Mouse (Mus musculus): ENCODE results near the gene Cmip. TPM values are rescaled to one million over a fixed set of nuclear protein-coding genes. Genes with fewer than 3 reads are reported as not detected.

Gene Cmip
- polyA plus RNA-seq, 1 experiment from 2014 or later: 27.0 TPM

DNA sequence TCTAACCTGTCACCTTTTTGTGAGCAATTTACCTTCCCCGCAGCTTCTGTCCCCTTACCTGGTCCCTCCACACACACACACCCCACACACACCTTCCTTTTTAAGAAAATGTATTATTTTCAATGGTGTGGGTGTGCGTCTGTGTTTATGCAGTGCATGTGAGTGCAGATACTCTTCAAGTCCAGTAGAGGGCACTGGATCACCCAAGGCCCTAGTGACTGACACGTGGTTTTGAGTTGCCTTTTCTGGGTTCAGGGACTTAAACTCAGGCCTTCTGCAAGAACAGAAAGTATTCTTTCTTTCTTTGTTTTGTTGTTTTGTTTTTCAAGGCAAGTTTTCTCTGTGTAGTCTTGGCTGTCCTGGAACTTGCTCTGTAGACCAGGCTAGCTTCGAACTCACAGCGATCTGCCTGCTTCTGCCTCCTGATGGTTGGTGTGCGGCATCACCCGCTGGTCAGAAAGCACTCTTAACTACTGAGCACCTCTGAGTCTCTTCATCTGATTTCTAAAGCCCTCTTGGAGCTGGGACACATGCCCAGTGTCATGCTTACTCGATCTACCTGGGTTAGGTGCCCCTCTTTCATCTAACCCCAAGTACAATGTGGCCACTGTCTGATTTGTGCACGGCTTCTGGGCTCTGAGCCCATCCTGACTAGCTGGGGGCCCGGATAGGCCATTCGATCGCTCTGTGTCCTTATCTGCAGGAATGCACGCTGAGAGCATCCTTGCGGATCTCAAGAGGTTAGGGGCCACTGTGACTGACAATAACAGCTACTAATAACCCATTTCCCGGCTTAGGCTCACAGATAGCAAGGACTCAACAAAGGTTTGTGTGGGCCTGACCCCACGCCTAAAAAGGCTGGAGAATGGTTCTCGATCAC lies 3.2 kb upstream of the Cmip start:
- H3K36me3 ChIP-seq (ENCODE audit: control insufficient read depth, insufficient read depth, low read length): no peaks in the 10 kb centered on the region
- H3K27ac ChIP-seq (ENCODE audit: low read depth, low read length): no peak overlapping the region
- H3K9ac ChIP-seq (ENCODE audit: low read depth, low read length): no peak overlapping the region
- no peak overlapping the region for H3K4me2 ChIP-seq (replicated peaks; ENCODE audit: low read depth, low read length)
- no peaks in the 10 kb centered on the region for H3K9me3 ChIP-seq (ENCODE audit: control insufficient read depth, low read length)
- ATAC-seq (ENCODE audit: low FRiP score) (no peak), DNase-seq (ENCODE audit: low spot score) (no peak)
- WGBS: 89% methylated on average over 17 of the region's 17 CpGs
- H3K27me3 ChIP-seq (ENCODE audit: control insufficient read depth, insufficient read depth, low read length): no peaks in the 10 kb centered on the region
- 0 out of 2 replicates have a peak, but pooled peaks cover 2% of the 10 kb centered on the region for H3K4me1 ChIP-seq (replicated peaks; ENCODE audit: control insufficient read depth, insufficient read depth, low read length)
- no peak overlapping the region for H3K4me3 ChIP-seq (ENCODE audit: low read depth, low read length)

DNA sequence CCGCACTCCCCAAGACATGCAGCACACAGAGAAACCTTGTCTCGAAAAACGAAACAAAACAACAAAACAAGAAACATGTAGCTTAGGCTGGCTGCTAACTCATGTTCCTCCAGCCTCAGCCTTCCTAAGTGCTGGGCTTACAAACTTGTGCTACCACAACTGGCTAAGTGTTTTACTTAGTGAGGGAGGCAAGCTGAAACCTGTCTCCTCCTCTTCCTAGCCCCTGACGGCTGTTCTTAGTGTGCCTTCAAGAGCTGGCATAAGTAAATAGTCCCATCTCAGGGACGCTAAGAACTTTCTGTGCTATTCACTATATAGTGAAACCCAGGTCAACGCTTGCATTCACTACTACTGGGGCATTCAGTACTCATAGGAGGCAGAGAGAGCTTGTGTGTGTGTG lies 2.4 kb upstream of the Cmip start:
- Histone ChIP-seq H3K36me3 (ENCODE audit: control insufficient read depth, insufficient read depth, low read length) (no peaks in the 10 kb centered on the region), H3K9ac (ENCODE audit: low read depth, low read length) (no peak overlapping the region), H3K27me3 (ENCODE audit: control insufficient read depth, insufficient read depth, low read length) (no peaks in the 10 kb centered on the region), H3K9me3 (ENCODE audit: control insufficient read depth, low read length) (no peaks in the 10 kb centered on the region), H3K4me2 (replicated peaks; ENCODE audit: low read depth, low read length) (no peak overlapping the region), H3K27ac (ENCODE audit: low read depth, low read length) (no peak overlapping the region), H3K4me1 (replicated peaks; ENCODE audit: control insufficient read depth, insufficient read depth, low read length) (peaks cover 9% of the 10 kb centered on the region; the same call in 1 of the 2 replicates), H3K4me3 (ENCODE audit: low read depth, low read length) (no peak overlapping the region)
- no peak for DNase-seq (ENCODE audit: low spot score)
- no peak for ATAC-seq (ENCODE audit: low FRiP score)
- 79% methylated on average over 6 of the region's 6 CpGs for WGBS

DNA sequence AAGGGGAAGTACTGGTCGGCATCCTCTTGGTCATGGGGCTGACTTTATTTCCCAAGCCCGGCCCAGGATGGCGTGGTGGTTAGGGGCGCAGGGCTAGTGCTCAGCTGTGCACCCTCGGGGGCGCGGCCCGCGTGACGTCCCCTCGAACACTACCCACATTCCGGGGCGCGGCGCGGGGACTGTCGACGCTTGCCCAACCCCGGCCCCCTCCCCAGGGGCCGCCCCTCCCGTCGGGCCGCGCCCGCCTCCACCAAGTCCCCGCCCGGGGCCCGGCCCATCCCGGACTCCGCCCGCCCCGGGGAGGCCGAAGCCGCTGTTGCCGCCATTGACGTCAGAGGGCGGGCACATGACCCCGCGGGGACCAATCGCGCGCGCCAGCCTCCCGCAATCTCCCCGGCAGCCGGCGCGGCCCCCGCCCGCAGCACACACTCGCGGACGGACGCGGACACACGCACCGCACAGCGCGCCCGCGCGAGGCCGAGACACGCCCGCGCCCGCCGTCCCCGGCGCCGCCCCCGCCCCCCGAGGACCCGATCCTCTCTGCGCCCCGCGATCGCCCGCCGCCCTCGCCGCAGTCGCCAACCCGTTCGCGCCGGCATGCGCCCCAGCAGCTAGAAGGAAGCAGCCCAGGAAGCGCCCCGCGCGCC lies 449 bp upstream of the Cmip start:
- H3K36me3 ChIP-seq (ENCODE audit: control insufficient read depth, insufficient read depth, low read length): no peaks in the 10 kb centered on the region
- 1% methylated on average over 69 of the region's 92 CpGs for WGBS
- H3K4me1 ChIP-seq (replicated peaks; ENCODE audit: control insufficient read depth, insufficient read depth, low read length): peaks cover 21% of the 10 kb centered on the region; the same call in 1 of the 2 replicates
- no peaks in the 10 kb centered on the region for H3K9me3 ChIP-seq (ENCODE audit: control insufficient read depth, low read length)
- DNase-seq (ENCODE audit: low spot score): peak; percentile 90
- ATAC-seq (ENCODE audit: low FRiP score): peak; percentile 88
- H3K4me2 ChIP-seq (replicated peaks; ENCODE audit: low read depth, low read length): peak overlapping the region; percentile 85
- peak overlapping the region; percentile 95 for H3K9ac ChIP-seq (ENCODE audit: low read depth, low read length)
- H3K27ac ChIP-seq (ENCODE audit: low read depth, low read length): peak overlapping the region; percentile 82
- H3K27me3 ChIP-seq (ENCODE audit: control insufficient read depth, insufficient read depth, low read length): no peaks in the 10 kb centered on the region
- H3K4me3 ChIP-seq (ENCODE audit: low read depth, low read length): peak overlapping the region; percentile 95

DNA sequence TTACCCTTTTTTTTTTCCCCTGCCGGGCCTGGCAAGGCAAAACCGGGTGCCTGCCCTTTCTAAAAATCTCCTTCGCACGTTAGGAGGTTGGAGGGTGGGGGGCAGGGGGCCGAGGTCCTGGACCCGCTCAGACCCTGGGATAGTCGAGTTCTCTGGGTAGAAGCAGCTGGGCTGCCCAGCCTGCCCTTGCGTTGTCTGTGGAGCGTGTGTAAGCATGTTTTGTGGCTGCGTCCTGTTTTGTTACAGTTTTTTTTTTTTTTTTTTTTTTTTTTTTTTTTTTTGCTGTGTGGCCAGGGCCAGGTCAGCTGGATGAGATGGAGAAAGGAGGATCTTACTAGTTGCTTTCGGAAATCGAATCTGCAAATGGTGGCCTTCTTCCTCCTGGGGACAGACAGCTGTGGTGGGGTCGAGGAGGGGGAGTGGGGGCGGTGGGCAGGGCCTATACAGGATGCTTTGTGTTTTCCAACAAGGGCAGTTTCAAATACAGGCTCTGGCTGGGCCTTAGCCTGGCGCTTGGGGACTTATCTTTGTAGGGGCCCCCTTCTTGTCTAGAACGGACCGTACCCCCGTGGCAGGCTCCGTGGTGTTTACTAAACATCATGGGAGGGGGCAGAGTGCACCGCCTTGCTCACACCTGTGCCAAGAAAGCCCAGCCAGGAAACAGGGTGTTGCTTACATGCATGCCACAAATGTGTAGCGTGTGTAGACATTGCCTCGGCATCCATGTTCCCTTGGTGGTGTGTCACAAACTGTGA lies 1.1 kb downstream of the Cmip start:
- Histone ChIP-seq H3K4me1 (replicated peaks; ENCODE audit: control insufficient read depth, insufficient read depth, low read length) (peaks cover 25% of the 10 kb centered on the region), H3K27me3 (ENCODE audit: control insufficient read depth, insufficient read depth, low read length) (no peaks in the 10 kb centered on the region), H3K4me2 (replicated peaks; ENCODE audit: low read depth, low read length) (peak overlapping the region; percentile 85), H3K36me3 (ENCODE audit: control insufficient read depth, insufficient read depth, low read length) (no peaks in the 10 kb centered on the region), H3K4me3 (ENCODE audit: low read depth, low read length) (peak overlapping the region; percentile 95), H3K27ac (ENCODE audit: low read depth, low read length) (peak overlapping the region; percentile 82), H3K9me3 (ENCODE audit: control insufficient read depth, low read length) (no peaks in the 10 kb centered on the region), H3K9ac (ENCODE audit: low read depth, low read length) (peak overlapping the region; percentile 95)
- WGBS: 6% methylated on average over 20 of the region's 22 CpGs
- DNase-seq (ENCODE audit: low spot score) (peak; percentile 66), ATAC-seq (ENCODE audit: low FRiP score) (peak; percentile 36; the same call in 1 of the 2 replicates)

DNA sequence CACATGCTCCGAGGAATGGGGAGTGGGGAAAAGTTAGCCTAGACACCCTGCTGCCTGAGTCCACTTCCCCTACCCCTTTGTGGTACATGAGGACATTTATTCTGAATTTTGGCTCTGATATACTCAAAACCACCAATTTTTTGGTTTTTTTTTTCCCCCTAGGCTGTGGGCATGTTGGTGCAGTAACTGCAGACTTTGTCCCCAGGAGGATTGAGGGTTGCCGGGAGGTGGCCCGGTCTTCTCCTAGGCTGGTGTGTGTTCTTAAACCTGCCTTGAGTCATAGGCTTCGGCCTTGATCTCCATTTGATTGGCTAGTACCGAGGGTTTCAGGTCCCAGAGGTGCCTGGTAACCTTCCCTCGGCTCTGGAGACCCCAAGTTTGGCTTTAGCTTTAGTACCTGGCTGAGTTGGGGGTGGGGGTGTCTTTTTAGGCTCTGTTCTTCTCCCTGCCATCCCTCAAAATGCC lies 1.7 kb downstream of the Cmip start:
- H3K36me3 ChIP-seq (ENCODE audit: control insufficient read depth, insufficient read depth, low read length): no peaks in the 10 kb centered on the region
- peak overlapping the region; percentile 85 for H3K4me2 ChIP-seq (replicated peaks; ENCODE audit: low read depth, low read length)
- DNase-seq (ENCODE audit: low spot score): no peak
- 52% methylated on average over 6 of the region's 6 CpGs for WGBS
- no peak for ATAC-seq (ENCODE audit: low FRiP score)
- peaks cover 25% of the 10 kb centered on the region for H3K4me1 ChIP-seq (replicated peaks; ENCODE audit: control insufficient read depth, insufficient read depth, low read length)
- H3K9me3 ChIP-seq (ENCODE audit: control insufficient read depth, low read length): no peaks in the 10 kb centered on the region
- no peaks in the 10 kb centered on the region for H3K27me3 ChIP-seq (ENCODE audit: control insufficient read depth, insufficient read depth, low read length)
- peak overlapping the region; percentile 95 for H3K9ac ChIP-seq (ENCODE audit: low read depth, low read length)
- peak overlapping the region; percentile 95 for H3K4me3 ChIP-seq (ENCODE audit: low read depth, low read length)
- H3K27ac ChIP-seq (ENCODE audit: low read depth, low read length): peak overlapping the region; percentile 82

DNA sequence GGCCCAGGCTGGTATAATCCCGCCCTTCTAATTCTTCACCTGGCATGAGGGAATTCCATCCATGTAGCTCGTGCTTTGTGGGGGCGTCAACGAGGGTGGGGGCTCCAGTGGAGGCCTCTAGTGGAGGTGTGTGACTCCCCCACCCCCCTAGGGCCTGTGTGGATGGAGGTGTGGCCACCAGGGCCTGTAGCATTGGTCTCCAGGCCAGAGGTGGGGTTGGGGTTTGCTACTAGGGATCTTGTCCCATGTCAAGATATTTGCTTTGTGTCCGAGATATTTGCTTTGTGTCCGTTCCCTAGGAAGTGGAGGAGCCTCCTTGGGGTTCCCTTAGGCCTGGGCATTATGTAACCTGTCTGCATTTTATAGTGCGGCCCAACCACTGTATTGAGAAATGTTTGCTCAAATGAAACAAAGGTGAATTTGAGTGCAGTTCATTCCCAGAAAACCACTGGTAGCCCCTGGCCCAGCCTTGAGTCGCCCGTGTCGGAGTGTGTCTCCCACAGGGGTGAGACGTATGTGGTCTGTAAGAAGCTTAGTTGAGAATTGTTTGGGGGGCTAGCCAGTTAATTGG lies 2.7 kb downstream of the Cmip start:
- Histone ChIP-seq H3K4me1 (replicated peaks; ENCODE audit: control insufficient read depth, insufficient read depth, low read length) (peaks cover 25% of the 10 kb centered on the region), H3K4me2 (replicated peaks; ENCODE audit: low read depth, low read length) (peak overlapping the region; percentile 85), H3K27ac (ENCODE audit: low read depth, low read length) (peak overlapping the region; percentile 54; the same call in 1 of the 2 replicates), H3K36me3 (ENCODE audit: control insufficient read depth, insufficient read depth, low read length) (no peaks in the 10 kb centered on the region), H3K27me3 (ENCODE audit: control insufficient read depth, insufficient read depth, low read length) (no peaks in the 10 kb centered on the region), H3K9ac (ENCODE audit: low read depth, low read length) (peak overlapping the region; percentile 95), H3K9me3 (ENCODE audit: control insufficient read depth, low read length) (no peaks in the 10 kb centered on the region), H3K4me3 (ENCODE audit: low read depth, low read length) (peak overlapping the region; percentile 95)
- DNase-seq (ENCODE audit: low spot score): no peak
- WGBS: 63% methylated on average over 11 of the region's 11 CpGs
- no peak for ATAC-seq (ENCODE audit: low FRiP score)

DNA sequence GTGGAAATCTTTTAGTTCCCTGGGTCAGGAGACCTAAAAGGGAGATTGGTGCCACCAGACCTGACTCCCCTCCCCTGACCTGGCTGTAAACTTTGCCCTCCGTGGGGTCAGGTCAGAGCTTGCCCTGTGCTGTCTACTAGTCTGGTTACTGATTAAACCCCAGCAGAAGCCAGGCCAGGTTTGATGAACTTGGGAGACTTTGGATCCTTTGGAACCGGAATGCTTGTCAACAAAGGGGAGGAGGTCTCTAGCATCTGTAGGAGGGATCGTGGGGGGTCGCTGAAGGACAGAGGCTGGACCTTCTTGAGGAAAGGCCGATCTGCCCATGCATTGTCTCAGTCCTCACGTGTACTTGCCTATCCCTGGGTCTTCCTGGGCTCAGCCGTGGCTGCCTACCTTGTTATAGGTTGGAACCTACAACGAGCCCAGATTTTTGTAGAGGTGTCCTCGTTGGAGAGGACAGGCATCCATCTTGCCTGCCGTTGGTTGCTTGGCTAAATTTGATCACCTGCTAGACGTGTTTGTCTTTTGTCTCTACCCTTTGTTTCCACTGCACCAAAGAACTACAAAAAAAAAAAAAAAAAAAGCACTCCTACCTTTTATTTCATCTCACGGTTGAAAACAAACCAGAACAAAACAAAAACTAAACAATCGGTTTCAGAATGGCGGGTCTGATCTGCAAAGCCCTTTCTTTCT lies 3.5 kb downstream of the Cmip start:
- WGBS: 22% methylated on average over 14 of the region's 14 CpGs
- Histone ChIP-seq H3K27ac (ENCODE audit: low read depth, low read length) (peak overlapping the region; percentile 54), H3K9ac (ENCODE audit: low read depth, low read length) (peak overlapping the region; percentile 95), H3K36me3 (ENCODE audit: control insufficient read depth, insufficient read depth, low read length) (no peaks in the 10 kb centered on the region), H3K4me3 (ENCODE audit: low read depth, low read length) (peak overlapping the region; percentile 95), H3K9me3 (ENCODE audit: control insufficient read depth, low read length) (no peaks in the 10 kb centered on the region), H3K27me3 (ENCODE audit: control insufficient read depth, insufficient read depth, low read length) (no peaks in the 10 kb centered on the region), H3K4me2 (replicated peaks; ENCODE audit: low read depth, low read length) (peak overlapping the region; percentile 85), H3K4me1 (replicated peaks; ENCODE audit: control insufficient read depth, insufficient read depth, low read length) (peaks cover 25% of the 10 kb centered on the region)
- DNase-seq (ENCODE audit: low spot score) (peak; percentile 39), ATAC-seq (ENCODE audit: low FRiP score) (no peak)

All from hindbrain, embryonic 11.5 days (tissue).